Mouse (Mus musculus) hematopoietic stem cell, adult 5-6 weeks (primary cell): ENCODE data around the gene Mtmr11. TPM values are rescaled to one million over a fixed set of nuclear protein-coding genes. Genes with fewer than 3 reads are reported as not detected.
"Not testable (repeated sequence)": the region's sequence is repeated elsewhere in the genome, so short reads cannot be mapped to it uniquely, and the experiment has no call there.

Source experiments
- ATAC-seq, 2 experiments: fragments of 125-278 bp in 1 of 2; replicated peaks in 1 of 2; 2 replicates each; pipeline ENCODE4 v1.8.0; 2016 to 2017; ENCODE audit warnings: inconsistent platforms in 2 of 2, mild to moderate bottlenecking in 2 of 2, moderate number of reproducible peaks in 2 of 2, low read depth in 1 of 2, moderate TSS enrichment in 1 of 2; ENCODE audit not compliant: low FRiP score in 2 of 2, poor library complexity in 2 of 2, severe bottlenecking in 2 of 2, insufficient read depth in 1 of 2, low TSS enrichment in 1 of 2
- total RNA-seq: library from RNA; stranded (forward); fragments of 172-1452, 232-1000 nt; gene quantifications from 2 replicates; pipeline ENCODE4 v1.2.3, GENCODE M21; 2017

Mtmr11 gene
- total RNA-seq, 1 experiment from 2014 or later: not detected

- ATAC-seq: no peak
These were observed 6.8 kb downstream of the Mtmr11 start for GRCm38 (mm10) chr3:96168466-96169158.

DNA sequence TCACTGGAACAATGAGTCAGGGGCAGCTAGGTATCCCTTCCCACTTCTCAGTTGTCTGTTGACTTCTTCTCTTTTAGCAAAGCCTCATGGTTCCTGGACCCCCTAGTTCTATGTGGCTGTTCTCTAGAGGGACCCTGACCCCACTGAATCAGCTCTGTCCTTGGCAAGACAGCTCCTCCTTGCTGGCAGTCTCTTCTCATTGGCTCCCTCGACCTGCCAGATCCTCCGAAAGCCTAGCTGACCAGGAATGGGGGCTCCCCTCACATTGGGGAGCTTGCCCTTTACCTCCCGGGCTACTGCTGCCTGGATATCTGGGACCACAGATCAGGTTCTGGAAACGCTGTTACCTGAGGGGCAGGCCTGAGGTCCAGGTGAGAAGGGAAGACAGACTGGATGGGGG lies 8.5 kb downstream of the Mtmr11 start:
- ATAC-seq: no peak

DNA sequence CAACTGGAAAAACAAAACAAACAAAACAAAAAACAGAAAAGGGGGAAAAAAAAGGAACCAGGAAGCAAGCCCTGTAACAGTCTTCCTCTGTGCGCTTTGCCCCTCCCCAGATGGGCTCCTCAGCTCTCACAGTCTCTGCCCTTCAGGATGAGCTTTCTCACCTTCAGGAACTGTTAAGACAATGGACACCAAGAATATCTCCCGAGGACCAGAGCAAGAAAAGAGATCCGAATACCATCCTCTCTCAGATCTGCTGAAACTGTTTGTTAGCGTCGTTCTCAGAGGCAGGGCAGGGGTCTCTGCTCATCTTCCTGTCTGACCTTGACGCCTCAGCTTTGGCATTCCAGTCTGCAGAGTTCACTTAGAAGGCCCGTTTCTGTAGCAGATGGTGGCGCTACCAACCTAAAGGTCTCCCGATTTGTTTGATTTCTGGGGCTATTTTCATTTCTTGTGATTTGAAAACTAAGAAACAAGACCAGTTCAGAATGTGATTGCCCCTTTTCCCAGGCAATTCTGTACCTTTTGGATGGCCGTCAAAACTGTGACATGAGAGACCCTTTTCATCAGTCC lies 9.3 kb downstream of the Mtmr11 start:
- ATAC-seq: no peak

DNA sequence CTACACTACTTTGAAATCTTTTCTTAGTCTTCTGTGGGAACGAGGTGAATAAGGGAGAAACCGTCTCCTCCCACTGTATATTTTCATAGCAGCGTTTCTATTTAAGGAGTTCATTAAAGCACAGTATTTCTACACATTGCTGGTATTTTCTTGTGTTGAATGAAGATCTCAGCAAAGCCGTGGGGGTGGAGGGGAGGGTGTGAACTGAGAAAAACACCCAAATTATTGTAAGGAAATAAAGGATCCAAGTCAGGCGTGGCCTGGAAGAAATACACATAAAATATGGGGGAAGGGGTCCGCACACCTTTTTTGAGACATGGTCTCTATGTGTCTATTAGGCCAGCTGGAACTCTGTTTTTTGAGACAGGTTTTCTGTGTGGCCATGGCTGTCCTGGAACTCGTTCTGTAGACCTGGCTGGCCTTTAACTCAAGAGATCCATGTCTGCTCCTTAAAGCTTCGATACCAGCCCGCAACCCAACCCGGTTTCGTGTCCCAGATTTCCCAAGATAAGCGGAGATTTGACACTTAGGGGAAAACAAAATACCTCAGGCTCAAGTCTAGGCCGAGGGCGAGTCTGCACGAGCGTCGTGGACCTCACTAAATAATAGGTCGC lies 9.9 kb downstream of the Mtmr11 start:
- no peak for ATAC-seq

- ATAC-seq: peak; percentile 81 to 95
These were observed 10.7 kb downstream of the Mtmr11 start, which contains the start of gene Sf3b4 for GRCm38 (mm10) chr3:96172197-96173178. Gene Sf3b4 (plus strand): TSS chr3:96172332.

- no peak for ATAC-seq
These were observed 11.4 kb downstream of the Mtmr11 start for GRCm38 (mm10) chr3:96173185-96173584.

DNA sequence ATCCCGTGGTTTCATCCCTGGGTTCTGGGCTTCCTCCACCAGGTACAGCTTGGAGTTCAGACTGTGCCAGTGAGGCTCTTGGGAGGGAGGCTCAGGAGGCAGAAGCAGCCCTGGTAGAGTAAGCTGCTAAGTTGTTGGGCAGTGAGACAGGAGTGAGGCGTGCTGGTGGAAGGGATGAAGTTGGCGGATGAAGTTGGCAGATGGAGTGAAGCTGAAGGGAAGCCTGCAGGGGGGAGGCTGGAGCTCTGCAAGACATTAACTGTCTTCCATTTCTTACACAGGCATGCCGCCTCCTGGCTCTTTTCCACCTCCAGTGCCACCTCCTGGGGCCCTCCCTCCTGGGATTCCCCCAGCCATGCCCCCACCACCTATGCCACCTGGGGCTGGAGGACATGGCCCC lies 12.2 kb downstream of the Mtmr11 start:
- ATAC-seq: not testable (repeated sequence)

DNA sequence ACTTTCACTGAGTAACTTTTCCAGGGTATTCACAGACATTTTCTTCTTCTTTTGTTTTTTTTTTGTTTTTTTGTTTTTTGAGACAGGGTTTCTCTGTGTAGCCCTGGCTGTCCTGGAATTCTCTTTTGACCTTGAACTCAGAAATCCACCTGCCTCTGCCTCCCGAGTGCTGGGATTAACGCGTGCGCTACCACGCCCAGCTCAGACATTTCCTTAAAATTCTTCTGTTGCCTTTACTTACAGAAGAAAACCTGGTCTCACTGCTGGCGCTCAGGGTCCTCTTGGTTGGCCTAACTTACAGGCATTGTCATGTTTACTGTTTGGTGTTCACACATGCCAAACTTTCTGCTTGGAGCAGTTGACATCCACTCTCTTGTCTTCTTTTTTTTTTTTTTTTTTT lies 13.4 kb downstream of the Mtmr11 start:
- ATAC-seq: no peak

DNA sequence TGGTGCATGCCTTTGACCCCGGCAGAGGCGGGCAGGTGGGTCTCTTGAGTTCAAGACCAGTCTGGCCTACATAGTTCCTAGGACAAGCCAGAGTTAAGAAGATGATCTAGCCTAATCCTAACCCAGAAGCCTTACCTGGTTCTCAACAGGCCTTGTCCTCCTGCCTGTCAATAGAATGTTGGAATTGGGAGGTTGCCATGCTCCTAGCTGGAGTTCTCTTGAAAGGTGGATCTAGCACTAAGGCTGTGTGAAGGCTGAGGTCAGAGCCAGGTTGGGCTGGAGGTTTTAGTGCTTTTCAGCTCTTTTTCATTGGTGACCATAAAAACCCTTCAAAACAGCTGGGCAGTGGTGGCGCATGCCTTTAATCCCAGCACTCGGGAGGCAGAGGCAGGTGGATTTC lies 16.6 kb downstream of the Mtmr11 start:
- ATAC-seq: no peak

GRCm38 (mm10) chr3:96178902-96179301 lies 17.1 kb downstream of the Mtmr11 start:
- no peak for ATAC-seq

DNA sequence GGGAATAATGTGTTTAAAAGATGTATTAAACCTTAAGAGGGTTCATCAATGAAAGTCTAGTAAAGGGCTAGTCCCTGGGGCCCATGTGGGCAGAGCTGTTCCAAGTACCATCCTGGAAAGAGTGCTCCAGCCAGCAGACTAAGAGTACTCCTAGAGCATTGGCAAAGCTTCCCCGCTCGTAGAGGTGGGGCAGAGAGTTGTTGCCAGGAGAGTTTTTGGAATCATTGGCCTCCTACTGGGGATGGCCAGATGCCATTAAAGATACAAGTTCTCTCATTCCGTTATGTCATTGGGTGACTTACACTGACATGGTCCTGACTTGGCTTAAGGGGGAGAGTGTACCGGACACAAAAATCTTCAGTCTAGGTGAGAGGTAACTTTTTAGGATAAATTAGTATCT lies 17.7 kb downstream of the Mtmr11 start:
- ATAC-seq: no peak

GRCm38 (mm10) chr3:96180727-96181477 lies 19.1 kb downstream of the Mtmr11 start, which contains the start of gene Sv2a:
Gene Sv2a (plus strand): TSS chr3:96181151.
- peak in 1 of 2 experiments; percentile 22; a peak in 1 of 4 replicates for ATAC-seq

DNA sequence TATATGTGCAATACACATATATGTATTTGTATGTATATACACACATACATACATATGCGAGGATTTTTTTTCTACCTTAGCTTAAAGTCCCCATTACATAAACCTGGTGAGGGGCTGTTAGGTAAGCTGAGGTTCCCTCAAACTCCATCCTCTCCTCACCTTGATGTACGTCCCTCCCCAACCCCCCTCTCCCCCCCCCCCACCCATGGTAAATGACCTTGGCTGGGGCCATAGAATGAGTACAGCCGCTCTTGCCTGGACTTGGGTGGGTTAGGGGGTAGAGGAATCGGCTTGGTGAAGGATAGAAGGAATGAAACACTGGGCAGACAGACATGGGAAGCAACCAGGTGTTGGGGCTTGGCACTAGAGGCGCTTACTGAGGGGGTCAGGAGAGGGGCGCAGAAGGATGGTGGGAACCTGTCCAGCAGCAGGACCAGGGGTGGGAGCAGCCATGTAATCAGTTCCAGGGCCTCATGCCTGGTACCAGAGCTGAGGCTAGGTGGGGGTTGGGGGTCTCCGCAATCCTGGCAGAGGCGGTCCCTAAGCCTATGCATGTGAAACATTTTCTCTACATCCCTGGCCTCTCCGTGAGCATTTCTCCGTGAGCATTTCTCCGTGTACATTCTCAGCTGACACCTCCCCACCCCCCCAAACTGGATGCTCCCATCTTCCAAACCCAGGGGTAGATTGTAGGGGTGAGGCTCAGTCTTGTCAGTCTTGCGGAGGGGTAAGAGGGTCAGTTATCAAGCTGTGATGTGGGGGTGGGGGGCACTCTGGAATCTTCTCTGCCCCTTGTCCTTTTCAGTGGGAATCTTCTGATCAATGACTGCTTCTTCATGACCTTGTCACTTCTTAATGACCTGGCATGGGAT lies 19.9 kb downstream of the Mtmr11 start:
- no peak for ATAC-seq

DNA sequence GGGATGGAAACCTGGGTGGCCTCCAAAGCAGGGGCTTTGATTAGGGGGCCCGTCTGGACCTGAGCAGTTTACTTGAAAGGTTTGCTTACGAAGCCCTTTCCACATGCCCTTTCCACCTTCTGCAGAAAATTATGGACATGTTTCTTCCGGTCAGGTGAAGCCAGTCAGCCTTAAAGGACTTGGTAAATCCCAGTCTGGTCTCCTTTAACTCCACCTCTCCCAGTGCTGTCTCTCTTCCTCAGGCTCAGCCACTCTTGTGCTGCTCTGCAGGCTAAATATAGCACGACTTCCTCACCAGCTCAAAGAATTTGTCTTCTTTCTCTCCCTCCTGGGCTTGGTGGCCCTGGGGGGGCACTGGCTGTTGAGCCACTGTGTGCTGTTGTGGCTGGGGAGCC lies 20.6 kb downstream of the Mtmr11 start:
- ATAC-seq: no peak

- no peak for ATAC-seq
These were observed 31.2 kb downstream of the Mtmr11 start for GRCm38 (mm10) chr3:96192977-96193376.

DNA sequence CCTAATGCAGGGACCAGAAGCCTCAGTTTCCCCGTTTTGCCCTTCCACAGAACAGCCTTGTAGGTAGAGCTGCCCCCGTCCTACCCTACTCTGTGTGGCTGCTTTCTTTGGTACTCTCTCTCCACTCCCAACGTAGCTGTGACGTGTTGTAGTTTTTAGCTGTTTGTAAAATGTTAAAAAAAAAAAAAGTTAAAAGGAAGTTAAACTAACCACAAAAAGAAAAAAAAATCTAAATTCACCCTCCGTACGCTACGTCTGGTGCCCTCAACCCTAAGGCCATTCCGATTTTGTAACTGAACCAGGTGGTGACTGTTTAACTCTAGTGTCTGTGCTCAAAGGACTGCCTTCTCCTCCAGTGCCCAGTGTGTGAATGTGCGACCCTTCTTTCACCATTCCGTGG lies 33.2 kb downstream of the Mtmr11 start:
- peak; percentile 25 to 28; a peak in 1 of 4 replicates for ATAC-seq
